Mouse (Mus musculus): ENCODE results near the gene Slc36a1. TPM values are rescaled to one million over a fixed set of nuclear protein-coding genes. Genes with fewer than 3 reads are reported as not detected.

Gene Slc36a1
- polyA plus RNA-seq (2011; ENCODE audit: insufficient read depth, insufficient read length, low read depth, missing spikeins) = 5.3 and 6.3 TPM in 2 replicates

DNA sequence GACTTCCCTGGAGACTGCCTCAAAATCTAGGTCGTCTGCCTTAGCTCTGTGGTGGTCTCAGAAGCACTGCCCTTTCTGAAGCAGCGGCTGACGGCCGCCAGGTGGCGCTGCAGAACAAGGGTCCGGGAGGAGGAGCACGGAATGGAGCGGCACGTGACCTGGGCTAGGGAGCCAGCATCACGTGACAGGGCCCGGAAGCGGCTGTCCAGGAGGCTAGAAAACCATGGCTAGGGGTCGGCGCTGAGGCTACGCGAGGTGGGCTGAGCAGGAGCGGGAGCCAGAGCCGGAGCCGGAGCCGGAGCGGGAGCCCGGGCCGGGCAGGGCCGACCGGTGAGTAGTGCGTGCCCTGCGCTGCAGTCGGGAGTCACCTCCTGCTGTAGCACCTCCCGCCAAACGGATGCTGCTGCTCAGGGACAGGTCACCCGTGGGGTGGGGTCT lies at the start of gene Slc36a1:
TSS of gene Slc36a1 (plus strand) at position 192 of the 438 bp plus-strand sequence.
- Histone ChIP-seq H3K36me3 (ENCODE audit: control insufficient read depth, insufficient read depth, low read length, poor library complexity, severe bottlenecking) (no peaks in the 10 kb centered on the region), H3K27ac (ENCODE audit: insufficient read depth, low read length) (no peak within 1 kb of the TSS), H3K9me3 (replicated peaks; ENCODE audit: control insufficient read depth, insufficient read depth, low read length, poor library complexity, severe bottlenecking) (no peaks in the 10 kb centered on the region), H3K4me1 (ENCODE audit: control insufficient read depth, insufficient read depth, low read length) (no peaks in the 10 kb centered on the region), H3K9ac (ENCODE audit: low read depth, poor library complexity, severe bottlenecking) (peak within 1 kb of the TSS; percentile 62), H3K27me3 (ENCODE audit: control insufficient read depth, insufficient read depth, low read length, poor library complexity, severe bottlenecking) (no peaks in the 10 kb centered on the region), H3K4me3 (ENCODE audit: low read depth, low read length) (peak within 1 kb of the TSS; percentile 68)
- no peak for TF ChIP-seq POLR2A (IDR thresholded peaks at IDR 0.05; ENCODE audit: insufficient read depth, low read length)
- TF ChIP-seq CTCF (IDR thresholded peaks at IDR 0.05; ENCODE audit: low read depth, low read length) = peak; percentile 98
- TF ChIP-seq EP300 (IDR thresholded peaks at IDR 0.05; ENCODE audit: insufficient read depth, low read depth, low read length) = 0 out of 2 replicates have a peak, but pooled peaks have one; percentile 15

DNA sequence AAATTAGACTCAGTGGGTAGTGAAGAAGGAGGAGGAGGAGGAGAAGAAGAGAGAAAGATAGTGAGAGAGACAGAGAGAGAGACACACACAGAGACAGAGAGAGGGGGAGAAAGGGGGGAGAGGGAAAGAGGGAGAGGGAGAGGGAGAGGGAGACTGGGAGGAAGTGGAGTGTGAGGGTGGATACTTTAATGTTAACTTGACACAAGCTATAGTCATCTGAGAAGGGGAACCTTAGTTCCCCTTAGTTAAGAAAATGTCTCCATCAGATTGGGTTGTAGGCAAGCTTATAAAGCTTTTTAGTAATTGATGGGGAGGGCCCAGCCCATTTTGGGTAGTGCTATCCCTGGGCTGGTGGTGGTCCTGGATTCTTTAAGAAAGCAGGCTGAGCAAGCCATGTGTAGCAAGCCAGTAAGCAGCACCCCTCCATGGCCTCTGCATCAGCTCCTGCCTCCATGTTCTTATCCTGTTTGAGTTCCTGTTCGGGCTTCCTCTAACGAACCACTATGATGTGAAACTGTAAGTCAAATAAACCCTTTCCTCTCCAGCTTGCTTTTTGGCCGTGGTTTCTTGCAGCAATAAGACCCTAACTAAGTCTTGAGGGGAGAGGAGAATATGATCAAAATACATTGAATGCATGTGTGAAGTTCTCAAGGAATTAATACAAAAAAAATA lies 49.6 kb upstream of the Slc36a1 start:
- no peaks in the 10 kb centered on the region for H3K27me3 ChIP-seq (ENCODE audit: control insufficient read depth, insufficient read depth, low read length, poor library complexity, severe bottlenecking)
- TF ChIP-seq POLR2A (IDR thresholded peaks at IDR 0.05; ENCODE audit: insufficient read depth, low read length) (no peak), EP300 (IDR thresholded peaks at IDR 0.05; ENCODE audit: insufficient read depth, low read depth, low read length) (no peak), CTCF (IDR thresholded peaks at IDR 0.05; ENCODE audit: low read depth, low read length) (no peak)
- no peaks in the 10 kb centered on the region for H3K36me3 ChIP-seq (ENCODE audit: control insufficient read depth, insufficient read depth, low read length, poor library complexity, severe bottlenecking)
- no peak overlapping the region for H3K4me3 ChIP-seq (ENCODE audit: low read depth, low read length)
- no peaks in the 10 kb centered on the region for H3K9me3 ChIP-seq (replicated peaks; ENCODE audit: control insufficient read depth, insufficient read depth, low read length, poor library complexity, severe bottlenecking)
- no peak overlapping the region for H3K27ac ChIP-seq (ENCODE audit: insufficient read depth, low read length)
- H3K4me1 ChIP-seq (ENCODE audit: control insufficient read depth, insufficient read depth, low read length) = no peaks in the 10 kb centered on the region
- no peak overlapping the region for H3K9ac ChIP-seq (ENCODE audit: low read depth, poor library complexity, severe bottlenecking)

DNA sequence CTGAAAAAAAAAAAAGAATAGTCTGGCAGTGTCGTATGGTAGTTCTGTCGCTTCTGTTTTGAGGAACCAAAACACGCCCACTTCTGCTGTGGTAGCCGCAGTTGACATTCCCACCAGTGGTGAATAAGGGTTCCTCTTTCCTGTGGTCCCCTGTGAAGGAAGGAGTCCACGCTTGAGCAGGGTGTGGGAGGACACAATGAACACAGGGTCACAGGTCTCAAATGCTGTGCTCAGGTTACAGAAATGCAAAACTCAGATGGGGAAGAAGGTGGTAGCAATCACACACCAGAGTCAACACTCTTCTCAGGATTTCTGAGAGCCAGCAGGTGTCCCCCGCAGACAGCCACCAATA lies 49.1 kb upstream of the Slc36a1 start:
- no peak overlapping the region for H3K9ac ChIP-seq (ENCODE audit: low read depth, poor library complexity, severe bottlenecking)
- no peak overlapping the region for H3K27ac ChIP-seq (ENCODE audit: insufficient read depth, low read length)
- H3K36me3 ChIP-seq (ENCODE audit: control insufficient read depth, insufficient read depth, low read length, poor library complexity, severe bottlenecking) = no peaks in the 10 kb centered on the region
- H3K27me3 ChIP-seq (ENCODE audit: control insufficient read depth, insufficient read depth, low read length, poor library complexity, severe bottlenecking) = no peaks in the 10 kb centered on the region
- H3K4me3 ChIP-seq (ENCODE audit: low read depth, low read length) = no peak overlapping the region
- TF ChIP-seq CTCF (IDR thresholded peaks at IDR 0.05; ENCODE audit: low read depth, low read length) = no peak
- no peak for TF ChIP-seq EP300 (IDR thresholded peaks at IDR 0.05; ENCODE audit: insufficient read depth, low read depth, low read length)
- no peak for TF ChIP-seq POLR2A (IDR thresholded peaks at IDR 0.05; ENCODE audit: insufficient read depth, low read length)
- H3K4me1 ChIP-seq (ENCODE audit: control insufficient read depth, insufficient read depth, low read length) = no peaks in the 10 kb centered on the region
- no peaks in the 10 kb centered on the region for H3K9me3 ChIP-seq (replicated peaks; ENCODE audit: control insufficient read depth, insufficient read depth, low read length, poor library complexity, severe bottlenecking)

DNA sequence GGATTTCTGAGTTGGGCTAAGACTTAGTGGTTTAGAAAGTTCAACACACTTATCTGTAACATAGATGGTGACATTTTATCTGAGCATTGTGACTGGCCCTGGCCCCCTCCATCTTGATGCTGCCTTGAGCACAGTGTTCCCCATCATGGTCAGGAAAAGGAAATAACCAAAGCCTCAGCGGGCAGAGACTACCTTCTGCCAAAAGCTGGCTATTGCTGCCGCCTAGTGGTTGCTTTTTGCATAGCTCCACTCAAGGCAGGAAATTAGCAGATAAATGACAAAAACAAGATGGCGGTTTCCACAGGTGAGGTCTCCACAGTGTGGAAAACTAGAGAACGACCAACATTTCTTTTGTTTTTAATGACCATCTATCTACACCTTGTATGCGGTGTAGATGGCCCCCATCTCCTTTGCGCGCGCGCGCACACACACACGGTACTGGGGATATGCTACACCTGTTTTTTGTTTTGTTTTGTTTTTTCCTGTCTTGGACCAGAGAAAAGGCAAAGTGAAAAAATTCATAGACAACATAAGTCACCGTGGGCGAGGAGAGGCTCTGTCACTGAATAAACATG lies 45.3 kb upstream of the Slc36a1 start:
- no peaks in the 10 kb centered on the region for H3K27me3 ChIP-seq (ENCODE audit: control insufficient read depth, insufficient read depth, low read length, poor library complexity, severe bottlenecking)
- no peaks in the 10 kb centered on the region for H3K4me1 ChIP-seq (ENCODE audit: control insufficient read depth, insufficient read depth, low read length)
- H3K9me3 ChIP-seq (replicated peaks; ENCODE audit: control insufficient read depth, insufficient read depth, low read length, poor library complexity, severe bottlenecking) = no peaks in the 10 kb centered on the region

DNA sequence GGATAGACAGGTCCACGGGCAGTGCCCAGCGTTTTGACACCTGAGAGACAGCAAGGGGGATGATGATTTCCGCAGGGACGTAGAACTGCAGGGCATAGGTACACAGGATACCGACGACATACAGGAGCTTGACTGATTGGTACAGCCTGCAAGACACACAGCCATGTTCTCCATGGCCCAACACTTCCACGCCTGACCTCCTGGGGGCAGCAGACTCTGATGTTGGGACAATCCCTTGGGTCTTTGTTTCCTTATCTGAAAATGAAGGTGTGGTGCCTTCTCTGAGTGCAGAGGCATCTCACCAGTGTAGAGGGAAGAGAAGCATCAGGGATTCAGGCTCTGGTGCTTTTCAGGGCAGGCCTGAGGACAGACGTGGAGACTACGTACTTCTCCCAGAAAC lies 41.5 kb upstream of the Slc36a1 start:
- TF ChIP-seq EP300 (IDR thresholded peaks at IDR 0.05; ENCODE audit: insufficient read depth, low read depth, low read length) = no peak
- peak; percentile 94 for TF ChIP-seq CTCF (IDR thresholded peaks at IDR 0.05; ENCODE audit: low read depth, low read length)

More for the DNA sequence above, 45.3 kb upstream of the Slc36a1 start:
- Histone ChIP-seq H3K4me3 (ENCODE audit: low read depth, low read length) (peak overlapping the region; percentile 43), H3K36me3 (ENCODE audit: control insufficient read depth, insufficient read depth, low read length, poor library complexity, severe bottlenecking) (no peaks in the 10 kb centered on the region), H3K27ac (ENCODE audit: insufficient read depth, low read length) (no peak overlapping the region), H3K9ac (ENCODE audit: low read depth, poor library complexity, severe bottlenecking) (peak overlapping the region; percentile 65)
- no peak for TF ChIP-seq EP300 (IDR thresholded peaks at IDR 0.05; ENCODE audit: insufficient read depth, low read depth, low read length)
- no peak for TF ChIP-seq POLR2A (IDR thresholded peaks at IDR 0.05; ENCODE audit: insufficient read depth, low read length)
- TF ChIP-seq CTCF (IDR thresholded peaks at IDR 0.05; ENCODE audit: low read depth, low read length) = peak; percentile 76

DNA sequence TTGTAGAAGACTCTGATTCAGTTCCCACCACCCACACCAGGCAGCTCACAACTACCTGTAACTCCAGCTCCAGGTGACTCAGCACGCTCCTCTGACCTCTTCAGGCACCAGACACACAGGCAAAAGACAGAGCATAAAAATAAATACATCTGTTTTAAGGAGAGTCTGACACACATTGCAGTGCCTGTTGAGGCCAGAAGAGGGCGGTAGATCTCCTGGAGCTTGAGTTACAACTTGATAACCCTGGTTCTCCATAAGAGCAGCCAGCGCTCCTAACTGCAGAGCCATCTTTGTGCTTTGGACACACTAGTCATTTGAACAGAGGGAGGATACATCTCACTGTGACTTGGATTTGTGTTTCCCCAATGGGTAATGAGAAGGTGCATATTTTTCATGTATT lies 39.4 kb upstream of the Slc36a1 start:
- Histone ChIP-seq H3K27me3 (ENCODE audit: control insufficient read depth, insufficient read depth, low read length, poor library complexity, severe bottlenecking) (no peaks in the 10 kb centered on the region), H3K9me3 (replicated peaks; ENCODE audit: control insufficient read depth, insufficient read depth, low read length, poor library complexity, severe bottlenecking) (no peaks in the 10 kb centered on the region), H3K9ac (ENCODE audit: low read depth, poor library complexity, severe bottlenecking) (no peak overlapping the region), H3K27ac (ENCODE audit: insufficient read depth, low read length) (no peak overlapping the region), H3K36me3 (ENCODE audit: control insufficient read depth, insufficient read depth, low read length, poor library complexity, severe bottlenecking) (no peaks in the 10 kb centered on the region), H3K4me3 (ENCODE audit: low read depth, low read length) (no peak overlapping the region), H3K4me1 (ENCODE audit: control insufficient read depth, insufficient read depth, low read length) (no peaks in the 10 kb centered on the region)
- TF ChIP-seq EP300 (IDR thresholded peaks at IDR 0.05; ENCODE audit: insufficient read depth, low read depth, low read length) (no peak), CTCF (IDR thresholded peaks at IDR 0.05; ENCODE audit: low read depth, low read length) (peak; percentile 55)

More for the DNA sequence above, 41.5 kb upstream of the Slc36a1 start:
- Histone ChIP-seq H3K27ac (ENCODE audit: insufficient read depth, low read length) (no peak overlapping the region), H3K36me3 (ENCODE audit: control insufficient read depth, insufficient read depth, low read length, poor library complexity, severe bottlenecking) (no peaks in the 10 kb centered on the region), H3K9ac (ENCODE audit: low read depth, poor library complexity, severe bottlenecking) (no peak overlapping the region), H3K4me1 (ENCODE audit: control insufficient read depth, insufficient read depth, low read length) (no peaks in the 10 kb centered on the region), H3K9me3 (replicated peaks; ENCODE audit: control insufficient read depth, insufficient read depth, low read length, poor library complexity, severe bottlenecking) (no peaks in the 10 kb centered on the region), H3K27me3 (ENCODE audit: control insufficient read depth, insufficient read depth, low read length, poor library complexity, severe bottlenecking) (no peaks in the 10 kb centered on the region), H3K4me3 (ENCODE audit: low read depth, low read length) (no peak overlapping the region)

All from ES-Bruce4 (cell line).